Mouse (Mus musculus) C2C12 (cell line): ENCODE data around the gene Lyz1. TPM values are rescaled to one million over a fixed set of nuclear protein-coding genes. Genes with fewer than 3 reads are reported as not detected.

Experiments
- H3K27me3 ChIP-seq: one replicate; pipeline ENCODE4 v1.6.1; 2011; ENCODE audit not compliant: control insufficient read depth, insufficient read depth, insufficient read length
- H3K36me3 ChIP-seq: one replicate; pipeline ENCODE4 v1.6.1; 2011; ENCODE audit not compliant: control insufficient read depth, insufficient read depth
- H3K4me3 ChIP-seq: one replicate; pipeline ENCODE4 v1.5.1; 2011; ENCODE audit warnings: mild to moderate bottlenecking, control low read depth; ENCODE audit not compliant: poor library complexity, insufficient read depth, severe bottlenecking
- H3K79me2 ChIP-seq: one replicate; pipeline ENCODE4 v1.6.1; 2011; ENCODE audit not compliant: control insufficient read depth, insufficient read depth
- H3K79me3 ChIP-seq: one replicate; pipeline ENCODE4 v1.6.1; 2011; ENCODE audit warnings: low read depth, control low read depth
- H3ac ChIP-seq: one replicate; pipeline ENCODE3; 2011; ENCODE audit warnings: low read depth; ENCODE audit not compliant: control insufficient read depth, insufficient read length
- CEBPB ChIP-seq: IDR thresholded peaks from one replicate; pipeline ENCODE4 v1.6.1; 2011; ENCODE audit warnings: low read depth, mild to moderate bottlenecking, control low read depth, moderate library complexity
- CTCF ChIP-seq: IDR thresholded peaks from one replicate; pipeline ENCODE4 v1.5.1; 2011; ENCODE audit not compliant: control insufficient read depth, insufficient read depth, insufficient read length
- FOSL1 ChIP-seq: IDR thresholded peaks from one replicate; pipeline ENCODE4 v1.8.0; 2011; ENCODE audit warnings: mild to moderate bottlenecking, low read length; ENCODE audit not compliant: poor library complexity, insufficient read depth, severe bottlenecking
- MAX ChIP-seq: IDR thresholded peaks from one replicate; pipeline ENCODE4 v1.6.1; 2011; ENCODE audit warnings: mild to moderate bottlenecking, control low read depth
- MYOD1 ChIP-seq: IDR thresholded peaks from one replicate; pipeline ENCODE4 v1.6.1; 2011; ENCODE audit warnings: low read depth; ENCODE audit not compliant: control insufficient read depth, insufficient read length
- MYOG ChIP-seq: IDR thresholded peaks from one replicate; pipeline ENCODE4 v1.6.1; 2011; ENCODE audit not compliant: control insufficient read depth, insufficient read length; ENCODE audit errors: extremely low read depth
- USF1 ChIP-seq: IDR thresholded peaks from one replicate; pipeline ENCODE4 v1.6.1; 2011; ENCODE audit warnings: low read depth, mild to moderate bottlenecking, control low read depth, moderate library complexity
- long read RNA-seq, 2 experiments: library from polyadenylated mRNA; unstranded; transcript quantifications; one replicate each; pipeline ENCODE4 v2.0.0; 2019 to 2020
- polyA plus RNA-seq: library from polyadenylated mRNA; unstranded; fragments of >200 nt; fragmentation: generic; extraction: Trizol; gene quantifications from one replicate; pipeline ENCODE4 v1.2.1, GENCODE M21; 2012; ENCODE audit warnings: missing spikeins

The Lyz1 gene
- polyA plus RNA-seq, result not detected
- long read RNA-seq, experiment 1, result 0 reads
- long read RNA-seq, experiment 2, result 0 reads

GRCm38 (mm10) chr10:117292671-117293070, at the start of gene Lyz1:
Gene Lyz1 (minus strand): TSS chr10:117292868.
- Histone ChIP-seq H3K36me3 (no peaks in the 10 kb centered on the region), H3ac (no peak within 1 kb of the TSS), H3K27me3 (peaks cover 62% of the 10 kb centered on the region), H3K4me3 (no peak within 1 kb of the TSS), H3K79me3 (no peaks in the 10 kb centered on the region), H3K79me2 (no peaks in the 10 kb centered on the region)
- TF ChIP-seq CEBPB (no peak), MYOG (no peak), MYOD1 (no peak), FOSL1 (no peak)

GRCm38 (mm10) chr10:117342406-117342805, 49.7 kb upstream of the Lyz1 start:
- Histone ChIP-seq H3K79me2 (peaks cover 5% of the 10 kb centered on the region), H3K79me3 (peaks cover 1% of the 10 kb centered on the region), H3K4me3 (no peak overlapping the region), H3K27me3 (no peaks in the 10 kb centered on the region), H3K36me3 (peaks cover 47% of the 10 kb centered on the region), H3ac (no peak overlapping the region)
- TF ChIP-seq MYOG (no peak), MYOD1 (no peak), MAX (no peak), USF1 (no peak), CEBPB (no peak), FOSL1 (no peak), CTCF (no peak)

- H3ac ChIP-seq, result no peak overlapping the region
- H3K79me3 ChIP-seq, result no peaks in the 10 kb centered on the region
- peaks cover 37% of the 10 kb centered on the region for H3K36me3 ChIP-seq
- TF ChIP-seq CEBPB (no peak), USF1 (no peak), MYOG (no peak), FOSL1 (no peak), CTCF (no peak), MAX (no peak), MYOD1 (no peak)
- H3K4me3 ChIP-seq, result no peak overlapping the region
- no peaks in the 10 kb centered on the region for H3K27me3 ChIP-seq
- H3K79me2 ChIP-seq, result peaks cover 5% of the 10 kb centered on the region
Observed at GRCm38 (mm10) chr10:117341029-117341428, 48.4 kb upstream of the Lyz1 start.

GRCm38 (mm10) chr10:117339241-117339640, 46.6 kb upstream of the Lyz1 start:
- Histone ChIP-seq H3K79me2 (no peaks in the 10 kb centered on the region), H3K36me3 (peaks cover 21% of the 10 kb centered on the region)
- no peak for TF ChIP-seq FOSL1
- no peak for TF ChIP-seq MYOD1
- no peak for TF ChIP-seq MYOG
- no peak for TF ChIP-seq CTCF
- no peak for TF ChIP-seq USF1
- no peak for TF ChIP-seq CEBPB

GRCm38 (mm10) chr10:117337946-117338345, 45.3 kb upstream of the Lyz1 start:
- H3K79me3 ChIP-seq, result no peaks in the 10 kb centered on the region
- peaks cover 14% of the 10 kb centered on the region for H3K36me3 ChIP-seq
- H3K4me3 ChIP-seq, result no peak overlapping the region
- H3K27me3 ChIP-seq, result no peaks in the 10 kb centered on the region
- no peaks in the 10 kb centered on the region for H3K79me2 ChIP-seq
- H3ac ChIP-seq, result no peak overlapping the region
- TF ChIP-seq MYOG (no peak), USF1 (no peak), MYOD1 (no peak), CEBPB (no peak), MAX (no peak), FOSL1 (no peak), CTCF (no peak)

More at GRCm38 (mm10) chr10:117339241-117339640, 46.6 kb upstream of the Lyz1 start:
- H3K27me3 ChIP-seq, result no peaks in the 10 kb centered on the region
- H3K79me3 ChIP-seq, result no peaks in the 10 kb centered on the region
- H3ac ChIP-seq, result no peak overlapping the region
- H3K4me3 ChIP-seq, result no peak overlapping the region

- Histone ChIP-seq H3ac (no peak overlapping the region), H3K79me2 (no peaks in the 10 kb centered on the region), H3K36me3 (no peaks in the 10 kb centered on the region), H3K79me3 (no peaks in the 10 kb centered on the region), H3K4me3 (no peak overlapping the region), H3K27me3 (no peaks in the 10 kb centered on the region)
- TF ChIP-seq MYOG, result no peak
- TF ChIP-seq CTCF, result no peak
- TF ChIP-seq FOSL1, result no peak
- TF ChIP-seq MYOD1, result no peak
- TF ChIP-seq USF1, result no peak
- no peak for TF ChIP-seq MAX
- no peak for TF ChIP-seq CEBPB
Observed at GRCm38 (mm10) chr10:117335649-117336048, 43.0 kb upstream of the Lyz1 start.
